Mouse (Mus musculus) midbrain, postnatal 0 days (tissue): ENCODE measurements at regions not wholly inside any gene's neighbourhood (a gene's known extent, or its start where the extent isn't known, plus 50 kb on each side); places are given as distances from the start of the nearest gene placed in this dataset.

Experiments
- ATAC-seq: fragments of 200-750 bp; cut with Nextera tagmentation; 2 replicates; pipeline ENCODE4 v1.8.0; 2017; ENCODE audit warnings: moderate number of reproducible peaks, mild to moderate bottlenecking, moderate TSS enrichment, moderate library complexity; ENCODE audit not compliant: low FRiP score
- DNase-seq: peaks from one replicate; pipeline ENCODE4 v3.0.0-alpha.2; 2015; ENCODE audit warnings: low spot score
- H3K27ac ChIP-seq: fragments of 300-500 bp; sonication (generic); 2 replicates; pipeline ENCODE4 v1.5.1; 2014; ENCODE audit warnings: low read depth, mild to moderate bottlenecking, low read length, mixed read lengths
- H3K27me3 ChIP-seq: fragments of 300-500 bp; sonication (generic); 2 replicates; pipeline ENCODE4 v1.6.1; 2014; ENCODE audit warnings: low read length, control low read depth, mixed read lengths; ENCODE audit not compliant: insufficient read depth
- H3K36me3 ChIP-seq: fragments of 300-500 bp; sonication (generic); 2 replicates; pipeline ENCODE4 v1.6.1; 2014; ENCODE audit warnings: low read length, control low read depth, mixed read lengths; ENCODE audit not compliant: insufficient read depth
- H3K4me1 ChIP-seq: fragments of 300-500 bp; sonication (generic); 2 replicates; pipeline ENCODE4 v1.6.1; 2014; ENCODE audit warnings: mild to moderate bottlenecking, control low read depth, antibody characterized with exemption, low read length, mixed read lengths; ENCODE audit not compliant: insufficient read depth
- H3K4me2 ChIP-seq: fragments of 300-500 bp; sonication (generic); 2 replicates; pipeline ENCODE4 v1.6.1; 2014; ENCODE audit warnings: low read depth, mild to moderate bottlenecking, low read length, mixed read lengths; ENCODE audit not compliant: poor library complexity, severe bottlenecking
- H3K4me3 ChIP-seq: fragments of 300-500 bp; sonication (generic); 2 replicates; pipeline ENCODE4 v1.5.1; 2014; ENCODE audit warnings: low read depth, mild to moderate bottlenecking, low read length, moderate library complexity
- H3K9ac ChIP-seq: fragments of 300-500 bp; sonication (generic); replicated peaks from 2 replicates; pipeline ENCODE4 v1.6.1; 2014; ENCODE audit warnings: mild to moderate bottlenecking, low read length, moderate library complexity, mixed read lengths; ENCODE audit not compliant: poor library complexity, severe bottlenecking
- H3K9me3 ChIP-seq: fragments of 300-500 bp; sonication (generic); 2 replicates; pipeline ENCODE4 v1.6.1; 2016; ENCODE audit warnings: low read length, control low read depth
- CTCF ChIP-seq: IDR thresholded peaks from 2 replicates; pipeline ENCODE4 v1.5.1; 2016; ENCODE audit warnings: antibody characterized with exemption, mild to moderate bottlenecking
- WGBS: fragments of 180-500 bp; shearing (Covaris S2); extraction: QIAGEN DNeasy Blood & Tissue Kit; methylation state at CpG from one replicate; pipeline ENCODE4 v1.1.7; 2014; 5-methylcytosine and 5-hydroxymethylcytosine counted together

GRCm38 (mm10) chr1:194026958-194027692 lies 590.9 kb upstream of the Plxna2 start:
- Histone ChIP-seq H3K9me3 (no peaks in the 10 kb centered on the region), H3K27ac (no peak overlapping the region), H3K4me3 (no peak overlapping the region), H3K4me2 (no peak overlapping the region), H3K36me3 (no peaks in the 10 kb centered on the region), H3K4me1 (no peaks in the 10 kb centered on the region), H3K9ac (no peak overlapping the region), H3K27me3 (no peaks in the 10 kb centered on the region)
- TF ChIP-seq CTCF: no peak
- peak; percentile 41 for DNase-seq
- no peak for ATAC-seq
- 57% methylated on average over 7 of the region's 7 CpGs for WGBS

- no peak for DNase-seq
- 78% methylated on average over 2 of the region's 2 CpGs for WGBS
- Histone ChIP-seq H3K27ac (no peak overlapping the region), H3K4me3 (no peak overlapping the region), H3K9me3 (no peaks in the 10 kb centered on the region), H3K36me3 (no peaks in the 10 kb centered on the region), H3K4me1 (no peaks in the 10 kb centered on the region), H3K9ac (no peak overlapping the region), H3K4me2 (no peak overlapping the region), H3K27me3 (no peaks in the 10 kb centered on the region)
- TF ChIP-seq CTCF: no peak
- no peak for ATAC-seq
Observed at GRCm38 (mm10) chr1:194026213-194026612, 591.8 kb upstream of the Plxna2 start.

GRCm38 (mm10) chr1:194019282-194019681 lies 598.7 kb upstream of the Plxna2 start:
- peak; percentile 74 for DNase-seq
- Histone ChIP-seq H3K27ac (no peak overlapping the region), H3K4me1 (no peaks in the 10 kb centered on the region), H3K9ac (no peak overlapping the region), H3K27me3 (no peaks in the 10 kb centered on the region), H3K9me3 (no peaks in the 10 kb centered on the region), H3K36me3 (no peaks in the 10 kb centered on the region), H3K4me2 (no peak overlapping the region), H3K4me3 (no peak overlapping the region)
- no peak for ATAC-seq
- TF ChIP-seq CTCF: no peak

GRCm38 (mm10) chr1:193992226-193992625 lies 622.1 kb upstream of the Camk1g start:
- TF ChIP-seq CTCF: no peak
- H3K27ac ChIP-seq: no peak overlapping the region
- H3K4me3 ChIP-seq: no peak overlapping the region
- WGBS: 70% methylated on average over 2 of the region's 2 CpGs
- DNase-seq (no peak), ATAC-seq (no peak)
- no peak overlapping the region for H3K4me2 ChIP-seq
- H3K27me3 ChIP-seq: no peaks in the 10 kb centered on the region
- H3K4me1 ChIP-seq: 0 out of 2 replicates have a peak, but pooled peaks cover 4% of the 10 kb centered on the region
- no peaks in the 10 kb centered on the region for H3K36me3 ChIP-seq
- H3K9ac ChIP-seq: no peak overlapping the region
- H3K9me3 ChIP-seq: no peaks in the 10 kb centered on the region

- Histone ChIP-seq H3K4me1 (0 out of 2 replicates have a peak, but pooled peaks cover 4% of the 10 kb centered on the region), H3K9ac (no peak overlapping the region), H3K27me3 (no peaks in the 10 kb centered on the region), H3K4me2 (peak overlapping the region; percentile 40; the same call in 1 of the 2 replicates), H3K9me3 (no peaks in the 10 kb centered on the region), H3K4me3 (no peak overlapping the region), H3K27ac (no peak overlapping the region), H3K36me3 (no peaks in the 10 kb centered on the region)
- WGBS: 42% methylated on average over 10 of the region's 10 CpGs
- DNase-seq (peak; percentile 19), ATAC-seq (no peak)
- TF ChIP-seq CTCF: no peak
Observed at GRCm38 (mm10) chr1:193989956-193990675, 620.0 kb upstream of the Camk1g start.
